9 mouse cellular contexts compared by ENCODE assay signal in genomic region chr4:120032984-120033355, GRCm38 (mm10). TPM values are rescaled to one million over a fixed set of nuclear protein-coding genes. Genes with fewer than 3 reads are reported as not detected.
DNase-seq lines count a peak whose midpoint lies in the region; ATAC-seq lines count a peak whose summit lies in the region.
"Had no signal": no experiment of that assay in that cellular context is flagged by ENCODE, and none has a peak within 500 bp of the region (broad histone marks: within the 10 kb centered on the region; RNA-seq: fewer than 3 reads in every experiment).

No protein-coding gene starts in this region.

- intact Hi-C loops in heart, postnatal 14 days (cut with DNase I) = no loop called here

- no peaks in the 10 kb centered on the region for H3K9me3 ChIP-seq in heart, embryonic 11.5 days (replicated peaks; ENCODE audit: control insufficient read depth, low read length)
- no peaks in the 10 kb centered on the region for H3K9me3 ChIP-seq in limb, embryonic 15.5 days

- no peak overlapping the region for H3K27ac ChIP-seq in heart, embryonic 11.5 days (ENCODE audit: low read depth, low read length)
- H3K27ac ChIP-seq in limb, embryonic 15.5 days = no peak overlapping the region

- DNase-seq in heart, postnatal 14 days = no peak
- DNase-seq in urinary bladder, postnatal 25 days (ENCODE audit: low spot score) = peak; percentile 22
- no peak for DNase-seq in urinary bladder, postnatal 4 days (ENCODE audit: low spot score in 2 of 2)
- peak; percentile 71 to 76 for DNase-seq in right cerebral cortex, postnatal 10 days (ENCODE audit: low spot score in 2 of 2)
- DNase-seq in ovary, adult 18-20 months (ENCODE audit: low spot score) = no peak

- peaks cover 3% of the 10 kb centered on the region; the same call in 1 of the 2 replicates for H3K4me1 ChIP-seq in heart, embryonic 11.5 days (ENCODE audit: control insufficient read depth, insufficient read depth, low read length)
- H3K4me1 ChIP-seq in limb, embryonic 15.5 days = peaks cover 17% of the 10 kb centered on the region

- H3K9ac ChIP-seq in heart, embryonic 11.5 days (ENCODE audit: low read depth, low read length) = peak overlapping the region; percentile 72; the same call in 1 of the 2 replicates
- peak overlapping the region; percentile 18 for H3K9ac ChIP-seq in limb, embryonic 15.5 days

- peak overlapping the region; percentile 64 for H3K4me3 ChIP-seq in heart, embryonic 11.5 days (ENCODE audit: low read depth, low read length)
- peak overlapping the region; percentile 56 for H3K4me3 ChIP-seq in limb, embryonic 15.5 days

- peaks cover 38% of the 10 kb centered on the region for H3K27me3 ChIP-seq in heart, embryonic 11.5 days (ENCODE audit: control insufficient read depth, insufficient read depth, low read length)
- H3K27me3 ChIP-seq in limb, embryonic 15.5 days = peaks cover 71% of the 10 kb centered on the region

- 0 out of 2 replicates have a peak, but pooled peaks have one; percentile 12 for ATAC-seq in heart, embryonic 11.5 days (replicated peaks; ENCODE audit: insufficient number of reproducible peaks, low FRiP score, low TSS enrichment)
- 0 out of 2 replicates have a peak, but pooled peaks have one; percentile 2 for ATAC-seq in granulocyte monocyte progenitor cell, adult 5-6 weeks (replicated peaks; ENCODE audit: poor library complexity, severe bottlenecking)
- ATAC-seq in limb, embryonic 15.5 days (ENCODE audit: insufficient number of reproducible peaks, low FRiP score, low TSS enrichment, low read depth) = no peak; the same call in 1 of the 2 replicates

- peak overlapping the region; percentile 99 for H3K4me2 ChIP-seq in heart, embryonic 11.5 days
- peak overlapping the region; percentile 91 for H3K4me2 ChIP-seq in limb, embryonic 15.5 days

- H3K36me3 ChIP-seq in heart, embryonic 11.5 days (ENCODE audit: control insufficient read depth, insufficient read depth, low read length) = no peaks in the 10 kb centered on the region
- no peaks in the 10 kb centered on the region for H3K36me3 ChIP-seq in limb, embryonic 15.5 days

- WGBS in heart, embryonic 11.5 days (ENCODE audit: insufficient replicate concordance) = 0% methylated on average over 35 of the region's 38 CpGs
- WGBS in limb, embryonic 15.5 days = under 1% methylated on average over 38 of the region's 38 CpGs

RNA-seq across cellular contexts. Expression of gene AL607142.1, which starts 31.8 kb away (rescaled TPM):
- polyA plus RNA-seq in heart, embryonic 11.5 days (2014; fragmentation: Nextera tagmentation; extraction: Ambion mirVana) = not detected in 2 replicates
- total RNA-seq in heart, postnatal 14 days (2021) = not detected
- total RNA-seq in granulocyte monocyte progenitor cell, adult 5-6 weeks (2014; fragmentation: Nextera tagmentation) = not detected in 2 replicates
- not detected in 2 replicates for total RNA-seq in granulocyte monocyte progenitor cell, adult 5-6 weeks (2017)
- not detected in 2 replicates for polyA plus RNA-seq in limb, embryonic 15.5 days (2015; fragmentation: Nextera tagmentation; extraction: Ambion mirVana)
- total RNA-seq: layer of hippocampus, adult 8-10 months had no signal

Comparison
In these comparisons a context has a peak if more than half of its experiments do, and no peak if none do; other contexts are left out.
1. DNase-seq: peak in urinary bladder, postnatal 25 days (single experiment) and right cerebral cortex, postnatal 10 days (2 of 2); none in heart, postnatal 14 days (0 of 2), urinary bladder, postnatal 4 days (0 of 2) and ovary, adult 18-20 months (single experiment).